Mouse (Mus musculus): ENCODE results near the gene Sfrp5. TPM values are rescaled to one million over a fixed set of nuclear protein-coding genes. Genes with fewer than 3 reads are reported as not detected.

Sfrp5 gene
- polyA plus RNA-seq, 1 experiment from 2014 or later: 1.4 TPM

DNA sequence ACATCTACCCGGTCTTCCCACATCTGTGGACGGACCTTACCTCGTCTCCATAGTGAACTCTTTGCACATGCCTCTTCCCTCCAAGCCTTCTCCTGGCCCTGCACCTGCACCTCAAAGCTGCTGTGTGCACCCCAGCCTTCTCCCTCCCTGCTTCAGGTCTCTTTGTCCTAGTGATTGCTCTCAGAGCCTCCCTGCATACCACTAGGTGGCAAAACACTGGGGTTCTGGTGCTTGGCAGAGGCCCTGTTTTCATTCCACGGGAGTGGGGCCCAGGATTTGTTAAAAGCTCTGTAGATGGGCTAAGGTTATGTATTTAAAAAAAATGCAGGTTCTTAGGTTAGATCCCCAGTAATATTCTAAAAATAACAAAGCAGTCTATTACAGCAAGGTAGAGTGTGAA lies 5.0 kb downstream of the Sfrp5 start:
- 65% methylated on average over 4 of the region's 4 CpGs for WGBS
- H3K4me3 ChIP-seq: no peak overlapping the region
- peaks cover 58% of the 10 kb centered on the region for H3K27me3 ChIP-seq
- H3K4me1 ChIP-seq: peaks cover 17% of the 10 kb centered on the region
- no peak overlapping the region for H3K9ac ChIP-seq
- H3K9me3 ChIP-seq: no peaks in the 10 kb centered on the region
- ATAC-seq (ENCODE audit: insufficient number of reproducible peaks, insufficient read depth, low FRiP score, low TSS enrichment, low read depth): no peak
- H3K27ac ChIP-seq: no peak overlapping the region
- H3K36me3 ChIP-seq: peaks cover 7% of the 10 kb centered on the region
- no peak overlapping the region for H3K4me2 ChIP-seq

DNA sequence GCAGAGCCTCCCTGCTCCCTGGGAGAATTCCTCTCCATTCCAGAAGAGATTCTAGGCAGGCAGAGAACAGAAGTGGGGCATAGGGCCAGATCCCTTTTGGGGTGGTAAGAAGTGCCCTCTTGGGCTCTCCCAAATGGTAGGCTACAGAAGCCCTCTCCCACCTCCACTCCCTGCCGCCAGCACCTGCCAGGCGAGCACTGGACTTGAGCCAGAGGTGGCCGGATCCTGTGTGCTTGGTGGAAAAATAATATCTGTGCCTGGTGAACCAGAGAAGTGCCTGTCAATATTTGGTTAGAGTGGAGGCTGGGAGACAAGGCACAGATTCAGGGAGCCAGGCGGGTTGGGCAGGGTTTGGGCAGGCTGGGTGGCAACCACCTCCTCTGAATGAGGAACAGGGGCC lies 5.7 kb downstream of the Sfrp5 start:
- Histone ChIP-seq H3K36me3 (peaks cover 14% of the 10 kb centered on the region), H3K4me3 (no peak overlapping the region), H3K27ac (no peak overlapping the region), H3K9me3 (no peaks in the 10 kb centered on the region), H3K9ac (no peak overlapping the region), H3K27me3 (peaks cover 51% of the 10 kb centered on the region), H3K4me1 (peaks cover 10% of the 10 kb centered on the region), H3K4me2 (no peak overlapping the region)
- no peak for ATAC-seq (ENCODE audit: insufficient number of reproducible peaks, insufficient read depth, low FRiP score, low TSS enrichment, low read depth)
- 78% methylated on average over 4 of the region's 4 CpGs for WGBS

- Histone ChIP-seq H3K9ac (no peak overlapping the region), H3K4me1 (peaks cover 8% of the 10 kb centered on the region; the same call in 1 of the 2 replicates), H3K36me3 (peaks cover 37% of the 10 kb centered on the region), H3K27me3 (peaks cover 20% of the 10 kb centered on the region), H3K9me3 (no peaks in the 10 kb centered on the region), H3K4me2 (no peak overlapping the region), H3K27ac (0 out of 2 replicates have a peak overlapping the region, but pooled peaks have one; percentile 11), H3K4me3 (no peak overlapping the region)
- WGBS: 52% methylated on average over 2 of the region's 2 CpGs
- no peak for ATAC-seq (ENCODE audit: insufficient number of reproducible peaks, insufficient read depth, low FRiP score, low TSS enrichment, low read depth)
These were observed 8.7 kb downstream of the Sfrp5 start for GRCm38 (mm10) chr19:42193311-42193710.

- no peak overlapping the region for H3K9ac ChIP-seq
- no peak for ATAC-seq (ENCODE audit: insufficient number of reproducible peaks, insufficient read depth, low FRiP score, low TSS enrichment, low read depth)
- no peak overlapping the region for H3K27ac ChIP-seq
- peaks cover 44% of the 10 kb centered on the region for H3K36me3 ChIP-seq
- H3K4me2 ChIP-seq: no peak overlapping the region
- H3K27me3 ChIP-seq: no peaks in the 10 kb centered on the region
- H3K9me3 ChIP-seq: no peaks in the 10 kb centered on the region
- H3K4me3 ChIP-seq: no peak overlapping the region
- 19% methylated on average over 5 of the region's 5 CpGs for WGBS
- H3K4me1 ChIP-seq: peaks cover 8% of the 10 kb centered on the region; the same call in 1 of the 2 replicates
These were observed 11.6 kb downstream of the Sfrp5 start for GRCm38 (mm10) chr19:42190494-42190893.

DNA sequence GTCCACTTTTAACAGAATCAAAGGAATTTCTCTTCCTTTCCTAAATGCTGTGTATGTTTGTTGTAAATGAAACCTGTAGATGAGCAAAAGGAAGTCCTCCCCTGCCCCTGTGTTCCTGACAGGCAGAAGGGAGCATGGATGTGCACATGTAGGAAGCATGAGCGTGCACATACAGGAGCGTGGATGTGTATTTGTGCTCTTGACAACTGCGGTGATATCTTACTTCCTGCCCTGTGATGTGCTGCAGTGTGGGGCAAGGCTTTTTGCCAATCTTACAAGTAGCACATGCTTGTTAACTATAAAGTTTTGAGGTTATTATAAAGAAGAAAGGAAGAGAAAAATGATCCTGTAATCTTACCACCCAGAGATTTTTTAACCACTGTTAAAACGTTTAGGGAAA lies 12.3 kb downstream of the Sfrp5 start:
- 73% methylated on average over 4 of the region's 4 CpGs for WGBS
- no peak for ATAC-seq (ENCODE audit: insufficient number of reproducible peaks, insufficient read depth, low FRiP score, low TSS enrichment, low read depth)

DNA sequence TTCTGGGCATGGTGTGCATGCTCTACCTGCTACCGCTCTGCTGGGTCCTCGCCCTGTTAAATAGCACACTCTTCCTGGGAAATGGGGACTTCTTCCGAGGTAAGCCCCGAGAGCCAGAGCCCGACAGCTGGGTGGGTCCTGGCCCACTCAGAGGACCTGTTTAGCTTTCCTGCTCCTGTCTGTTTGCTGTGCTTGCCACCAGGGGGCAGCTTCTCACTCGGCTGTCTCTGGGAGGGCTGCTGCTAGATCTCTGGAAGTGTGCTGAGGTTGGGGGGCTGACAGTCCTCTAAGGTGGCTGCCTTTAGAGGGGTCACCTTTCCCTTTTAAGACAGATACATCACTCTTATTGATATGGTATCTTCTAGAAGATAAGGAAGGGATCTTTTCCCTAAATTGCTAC lies 19.4 kb downstream of the Sfrp5 start:
- peaks cover 57% of the 10 kb centered on the region for H3K36me3 ChIP-seq
- H3K27ac ChIP-seq: no peak overlapping the region
- ATAC-seq (ENCODE audit: insufficient number of reproducible peaks, insufficient read depth, low FRiP score, low TSS enrichment, low read depth): no peak
- 65% methylated on average over 6 of the region's 6 CpGs for WGBS
- H3K4me2 ChIP-seq: no peak overlapping the region
- no peak overlapping the region for H3K9ac ChIP-seq
- H3K4me1 ChIP-seq: no peaks in the 10 kb centered on the region
- no peaks in the 10 kb centered on the region for H3K9me3 ChIP-seq
- no peak overlapping the region for H3K4me3 ChIP-seq
- H3K27me3 ChIP-seq: no peaks in the 10 kb centered on the region

More for the DNA sequence above, 12.3 kb downstream of the Sfrp5 start:
- Histone ChIP-seq H3K4me1 (peaks cover 8% of the 10 kb centered on the region; the same call in 1 of the 2 replicates), H3K9me3 (no peaks in the 10 kb centered on the region), H3K4me3 (no peak overlapping the region), H3K4me2 (no peak overlapping the region), H3K27me3 (no peaks in the 10 kb centered on the region), H3K36me3 (peaks cover 51% of the 10 kb centered on the region), H3K9ac (no peak overlapping the region), H3K27ac (no peak overlapping the region)

DNA sequence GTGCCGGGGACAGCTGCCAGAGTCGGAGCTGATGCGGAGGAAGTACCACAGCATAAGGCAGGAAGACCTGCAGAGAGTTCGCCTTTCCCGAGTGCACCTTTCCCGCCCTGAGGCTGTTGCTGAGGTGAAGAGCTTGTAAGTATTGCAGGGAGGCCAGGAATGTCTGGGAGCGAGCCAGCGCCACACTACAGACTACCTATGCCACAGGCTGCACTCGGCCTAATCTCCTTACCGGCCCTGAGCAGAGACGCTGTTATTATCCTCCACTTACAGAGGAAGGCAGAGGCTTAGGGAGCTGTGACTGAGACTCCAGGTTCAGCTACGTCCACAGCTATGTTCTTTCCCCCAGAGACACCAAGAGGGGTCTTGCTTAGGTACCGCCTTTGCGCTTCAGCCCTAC lies 22.7 kb downstream of the Sfrp5 start:
- Histone ChIP-seq H3K4me3 (no peak overlapping the region), H3K9me3 (no peaks in the 10 kb centered on the region), H3K27me3 (no peaks in the 10 kb centered on the region), H3K9ac (no peak overlapping the region), H3K36me3 (peaks cover 38% of the 10 kb centered on the region), H3K4me1 (no peaks in the 10 kb centered on the region), H3K4me2 (no peak overlapping the region), H3K27ac (no peak overlapping the region)
- WGBS: 86% methylated on average over 14 of the region's 14 CpGs
- ATAC-seq (ENCODE audit: insufficient number of reproducible peaks, insufficient read depth, low FRiP score, low TSS enrichment, low read depth): no peak

GRCm38 (mm10) chr19:42177461-42177860 lies 24.6 kb downstream of the Sfrp5 start:
- H3K9me3 ChIP-seq: no peaks in the 10 kb centered on the region
- no peak overlapping the region for H3K27ac ChIP-seq
- H3K27me3 ChIP-seq: no peaks in the 10 kb centered on the region
- no peaks in the 10 kb centered on the region for H3K4me1 ChIP-seq
- WGBS: 87% methylated on average over 2 of the region's 2 CpGs
- peaks cover 19% of the 10 kb centered on the region for H3K36me3 ChIP-seq
- no peak overlapping the region for H3K4me2 ChIP-seq
- no peak for ATAC-seq (ENCODE audit: insufficient number of reproducible peaks, insufficient read depth, low FRiP score, low TSS enrichment, low read depth)
- H3K9ac ChIP-seq: no peak overlapping the region
- no peak overlapping the region for H3K4me3 ChIP-seq

DNA sequence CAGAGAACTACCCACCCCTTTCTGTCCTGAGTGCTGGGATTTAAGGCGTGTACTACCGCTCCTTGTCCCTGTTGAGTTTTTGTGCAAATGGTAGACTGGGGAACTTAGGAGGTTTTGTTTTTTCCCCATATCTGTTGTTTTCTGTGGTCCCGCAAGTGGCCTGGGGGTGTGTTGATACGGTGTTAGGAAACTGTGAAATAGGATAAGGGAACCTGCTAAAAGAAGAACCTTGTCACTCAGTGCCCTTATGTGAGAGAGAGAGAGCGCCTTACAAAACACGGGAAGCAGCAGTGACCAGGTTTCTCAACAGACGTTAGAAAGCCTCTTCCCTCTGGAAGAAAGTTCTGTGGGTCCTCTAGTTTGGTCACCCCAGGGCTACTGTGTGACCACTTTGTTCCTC lies 25.2 kb downstream of the Sfrp5 start:
- peaks cover 15% of the 10 kb centered on the region for H3K36me3 ChIP-seq
- 54% methylated on average over 7 of the region's 7 CpGs for WGBS
- H3K9ac ChIP-seq: no peak overlapping the region
- no peaks in the 10 kb centered on the region for H3K27me3 ChIP-seq
- no peak overlapping the region for H3K27ac ChIP-seq
- H3K9me3 ChIP-seq: no peaks in the 10 kb centered on the region
- H3K4me2 ChIP-seq: no peak overlapping the region
- H3K4me3 ChIP-seq: no peak overlapping the region
- no peak for ATAC-seq (ENCODE audit: insufficient number of reproducible peaks, insufficient read depth, low FRiP score, low TSS enrichment, low read depth)
- peaks cover 4% of the 10 kb centered on the region; the same call in 1 of the 2 replicates for H3K4me1 ChIP-seq

DNA sequence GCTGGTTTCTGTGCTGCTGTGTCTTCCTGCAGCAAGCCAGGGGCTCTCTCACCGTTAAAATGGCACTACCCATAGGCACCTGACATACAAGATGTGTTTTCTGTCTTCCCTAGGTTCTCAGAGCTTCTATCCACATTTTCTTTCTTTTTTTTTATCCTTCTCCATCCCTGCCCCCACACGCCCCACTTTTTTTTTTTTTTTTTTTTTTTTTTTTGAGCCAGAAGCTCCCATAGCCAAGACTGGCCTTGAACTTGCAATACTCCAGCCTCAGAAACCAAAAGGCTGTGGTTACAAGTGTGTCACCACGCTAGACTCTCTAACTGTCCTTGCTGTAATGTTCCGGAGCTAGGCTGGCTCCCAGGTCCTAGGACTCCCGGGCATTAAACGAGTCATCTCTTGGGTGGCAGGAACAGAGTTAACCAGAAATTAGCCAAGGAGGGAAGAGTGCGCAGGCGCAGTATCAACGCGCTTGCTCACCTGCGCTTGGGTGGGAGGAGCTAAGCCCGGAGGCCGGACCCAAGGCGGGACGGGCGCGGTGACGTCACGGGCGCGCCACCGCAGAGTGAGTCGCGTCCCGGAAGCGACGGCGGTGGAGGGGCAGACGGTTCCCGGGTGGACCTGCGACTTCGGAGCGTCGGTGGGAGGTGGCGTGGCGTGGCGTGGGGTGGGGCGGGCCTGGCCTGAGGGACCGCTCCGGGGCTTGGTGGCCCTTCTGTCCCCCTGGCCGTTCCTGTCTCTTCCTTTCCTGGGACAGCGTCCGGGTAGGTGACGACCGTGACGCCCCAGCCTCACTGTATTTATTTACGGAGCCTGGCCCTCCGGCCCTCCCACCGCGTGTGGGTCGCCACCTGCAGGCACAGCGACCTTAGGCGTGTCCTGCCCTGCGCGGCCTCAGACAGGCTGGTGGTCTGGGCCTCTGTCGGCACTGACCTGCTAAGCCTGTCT lies 31.8 kb downstream of the Sfrp5 start:
- peak; percentile 80 for ATAC-seq (ENCODE audit: insufficient number of reproducible peaks, insufficient read depth, low FRiP score, low TSS enrichment, low read depth)

DNA sequence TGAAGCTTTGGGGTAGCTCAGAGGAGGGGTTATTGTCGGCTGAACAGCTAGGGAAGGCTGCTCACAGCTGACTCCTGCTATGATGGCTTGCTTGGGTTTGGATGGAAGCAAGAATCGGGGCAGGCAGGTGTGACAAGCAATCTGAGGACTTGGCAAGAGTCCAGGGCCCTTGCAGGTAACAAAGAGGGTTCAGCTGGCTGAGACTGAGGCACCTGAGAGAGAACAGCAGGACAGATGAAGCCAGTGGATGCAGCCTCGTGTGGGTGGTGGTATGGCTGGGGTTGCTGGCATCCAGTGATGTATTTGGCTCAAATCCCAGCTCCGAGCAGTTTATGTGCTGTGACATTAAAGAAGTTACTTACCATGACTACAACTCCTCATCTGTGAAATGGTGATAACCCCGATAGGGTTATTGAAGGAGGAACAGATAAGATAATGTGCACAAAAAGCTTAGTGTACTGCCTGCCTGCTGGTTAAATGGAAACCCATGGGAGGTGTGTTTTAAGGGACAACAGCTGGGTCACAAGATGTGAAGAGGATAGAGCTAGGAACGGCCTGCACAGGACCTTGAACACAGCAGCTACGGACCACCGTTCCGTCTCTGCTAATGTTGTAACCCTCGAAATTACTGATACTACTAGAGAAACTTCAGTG lies 32.6 kb downstream of the Sfrp5 start:
- Histone ChIP-seq H3K27me3 (peaks cover 21% of the 10 kb centered on the region), H3K4me3 (no peak overlapping the region), H3K27ac (no peak overlapping the region), H3K36me3 (no peaks in the 10 kb centered on the region), H3K9ac (peak overlapping the region; percentile 44), H3K4me2 (peak overlapping the region; percentile 79; the same call in 1 of the 2 replicates), H3K9me3 (no peaks in the 10 kb centered on the region), H3K4me1 (peaks cover 20% of the 10 kb centered on the region)
- ATAC-seq (ENCODE audit: insufficient number of reproducible peaks, insufficient read depth, low FRiP score, low TSS enrichment, low read depth): no peak
- 69% methylated on average over 10 of the region's 10 CpGs for WGBS

More for the DNA sequence above, 31.8 kb downstream of the Sfrp5 start:
- Histone ChIP-seq H3K4me1 (peaks cover 20% of the 10 kb centered on the region), H3K27ac (no peak overlapping the region), H3K36me3 (no peaks in the 10 kb centered on the region), H3K27me3 (peaks cover 21% of the 10 kb centered on the region), H3K9me3 (no peaks in the 10 kb centered on the region), H3K4me3 (peak overlapping the region; percentile 92), H3K4me2 (peak overlapping the region; percentile 79), H3K9ac (peak overlapping the region; percentile 90)
- WGBS: 2% methylated on average over 56 of the region's 56 CpGs
